Mouse (Mus musculus): ENCODE measurements around the gene Gm8857. TPM values are rescaled to one million over a fixed set of nuclear protein-coding genes. Genes with fewer than 3 reads are reported as not detected.
"Not testable (repeated sequence)": the region's sequence is repeated elsewhere in the genome, so short reads cannot be mapped to it uniquely, and the experiment has no call there.

Gene Gm8857
- total RNA-seq (2012; rRNA removed), result not detected in 2 replicates

DNA sequence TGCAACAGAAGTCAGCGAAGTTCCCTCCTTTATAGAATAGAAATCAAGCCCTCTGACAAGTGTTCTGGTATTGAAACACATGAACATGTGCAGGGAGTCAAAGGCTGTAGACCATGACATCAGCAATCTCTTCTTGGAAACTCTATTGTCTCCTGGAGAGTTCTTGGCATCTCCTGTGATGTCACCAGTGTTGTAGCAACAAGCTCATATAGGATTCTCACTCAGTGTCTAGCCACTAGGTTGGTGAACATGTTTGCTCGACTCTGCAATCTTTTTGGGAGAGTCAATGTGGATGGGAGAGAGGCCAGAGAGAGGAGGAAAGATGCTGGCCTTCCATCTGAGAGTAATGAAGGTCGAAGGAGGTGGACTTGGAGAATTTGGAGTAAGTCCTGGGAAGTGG is at the start of gene Gm8857, which contains the start of gene Gm8871:
Gene Gm8857, plus strand, starts transcription at position 303 of the 400 bp plus-strand sequence.
Gene Gm8871, plus strand, starts transcription at position 301 of the 400 bp plus-strand sequence.
- H3K27ac ChIP-seq (ENCODE audit: insufficient read depth, low read depth, low read length, poor library complexity, severe bottlenecking); H3K9me3 ChIP-seq (ENCODE audit: control insufficient read depth, insufficient read depth, low read depth, low read length); in situ Hi-C loops (cut with MboI; ENCODE audit: low sequenced_read_pairs in 2 of 2, unreplicated experiment in 2 of 2); H3K36me3 ChIP-seq (ENCODE audit: control insufficient read depth, insufficient read depth, low read length, poor library complexity, severe bottlenecking); H3K4me3 ChIP-seq (ENCODE audit: insufficient read depth in 1 of 2, low read depth in 1 of 2, low read length in 2 of 2, poor library complexity in 1 of 2, severe bottlenecking in 1 of 2); H3K9ac ChIP-seq (ENCODE audit: insufficient read depth, low read depth, low read length, poor library complexity, severe bottlenecking); H3K4me1 ChIP-seq (ENCODE audit: control insufficient read depth in 2 of 2, insufficient read depth in 2 of 2, low read length in 2 of 2, poor library complexity in 1 of 2); DNase-seq (ENCODE audit: low read depth, low spot score): not testable (repeated sequence)

DNA sequence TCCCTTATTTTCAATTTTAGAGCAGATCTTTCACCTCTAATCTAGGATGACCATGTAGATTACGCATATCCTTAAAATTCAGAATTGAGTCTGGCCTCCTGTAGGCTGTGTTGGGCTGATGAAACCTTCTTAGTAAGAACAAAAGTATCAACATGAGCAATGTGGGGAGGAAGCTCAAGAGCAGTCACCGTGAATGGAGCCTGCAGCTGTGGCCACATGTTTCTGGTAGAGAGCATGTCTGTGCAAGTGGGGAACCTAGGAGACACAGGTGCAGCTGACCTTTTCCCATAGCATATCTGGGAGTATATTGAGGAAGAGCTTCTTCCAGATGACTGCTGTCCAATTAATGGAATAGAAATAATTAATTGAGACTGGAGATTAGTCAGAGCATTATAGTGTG is 5.9 kb downstream of the Gm8857 start:
- DNase-seq (ENCODE audit: low read depth, low spot score); H3K4me1 ChIP-seq (ENCODE audit: control insufficient read depth in 2 of 2, insufficient read depth in 2 of 2, low read length in 2 of 2, poor library complexity in 1 of 2); H3K4me3 ChIP-seq (ENCODE audit: insufficient read depth in 1 of 2, low read depth in 1 of 2, low read length in 2 of 2, poor library complexity in 1 of 2, severe bottlenecking in 1 of 2); in situ Hi-C loops (cut with MboI; ENCODE audit: low sequenced_read_pairs in 2 of 2, unreplicated experiment in 2 of 2); H3K27ac ChIP-seq (ENCODE audit: insufficient read depth, low read depth, low read length, poor library complexity, severe bottlenecking); H3K36me3 ChIP-seq (ENCODE audit: control insufficient read depth, insufficient read depth, low read length, poor library complexity, severe bottlenecking); H3K9me3 ChIP-seq (ENCODE audit: control insufficient read depth, insufficient read depth, low read depth, low read length); H3K9ac ChIP-seq (ENCODE audit: insufficient read depth, low read depth, low read length, poor library complexity, severe bottlenecking): not testable (repeated sequence)

DNA sequence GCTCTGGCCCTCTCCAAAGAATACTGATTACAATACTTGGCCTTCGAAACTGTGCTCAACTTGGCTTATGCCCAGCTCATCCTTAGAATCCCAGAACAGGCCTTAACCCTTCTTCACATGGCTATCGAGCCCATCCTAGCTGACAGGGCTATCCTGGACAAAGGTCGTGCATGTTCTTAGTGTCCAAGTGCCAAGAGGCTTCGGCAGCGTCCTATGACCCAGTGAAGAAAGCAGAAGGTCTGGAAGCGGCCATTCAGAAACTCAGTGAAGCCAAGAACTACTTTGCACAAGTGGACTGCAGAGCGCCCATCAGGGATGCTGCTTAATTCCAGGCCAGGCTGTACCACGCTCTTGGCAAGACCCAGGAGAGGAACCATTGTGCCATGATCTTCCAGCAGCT is 10.4 kb downstream of the Gm8857 start:
- H3K9ac ChIP-seq (ENCODE audit: insufficient read depth, low read depth, low read length, poor library complexity, severe bottlenecking); H3K36me3 ChIP-seq (ENCODE audit: control insufficient read depth, insufficient read depth, low read length, poor library complexity, severe bottlenecking); DNase-seq (ENCODE audit: low read depth, low spot score); in situ Hi-C loops (cut with MboI; ENCODE audit: low sequenced_read_pairs in 2 of 2, unreplicated experiment in 2 of 2); H3K4me3 ChIP-seq (ENCODE audit: insufficient read depth in 1 of 2, low read depth in 1 of 2, low read length in 2 of 2, poor library complexity in 1 of 2, severe bottlenecking in 1 of 2); H3K27ac ChIP-seq (ENCODE audit: insufficient read depth, low read depth, low read length, poor library complexity, severe bottlenecking); H3K9me3 ChIP-seq (ENCODE audit: control insufficient read depth, insufficient read depth, low read depth, low read length); H3K4me1 ChIP-seq (ENCODE audit: control insufficient read depth in 2 of 2, insufficient read depth in 2 of 2, low read length in 2 of 2, poor library complexity in 1 of 2): not testable (repeated sequence)

Other genes starting within 250 kb of the Gm8857 start
- not detected in 2 replicates for gene Gm8871, start within 50 bp of the Gm8857 start, total RNA-seq (2012; rRNA removed)
- not detected in 2 replicates for gene Gm8879, start 179.8 kb downstream of the Gm8857 start, total RNA-seq (2012; rRNA removed)
- not detected in 2 replicates for gene Gm5861, start 235.3 kb downstream of the Gm8857 start, total RNA-seq (2012; rRNA removed)